Mouse (Mus musculus) thymus, adult 2 months (tissue): Measurements from ENCODE around the gene Nup107. TPM values are rescaled to one million over a fixed set of nuclear protein-coding genes. Genes with fewer than 3 reads are reported as not detected.

ENCODE experiments used
- DNase-seq: peaks from one replicate; pipeline ENCODE4 v3.0.0; 2021
- H3K27ac ChIP-seq: fragments of 200-500 bp; 2 replicates; pipeline ENCODE4 v1.5.1; 2012; ENCODE audit warnings: low read length, control low read depth; ENCODE audit not compliant: control insufficient read depth, insufficient read depth
- H3K27me3 ChIP-seq: fragments of 200-500 bp; 2 replicates; pipeline ENCODE4 v1.6.1; 2012; ENCODE audit warnings: mild to moderate bottlenecking, low read length, moderate library complexity, mixed read lengths; ENCODE audit not compliant: control insufficient read depth, insufficient read depth
- H3K36me3 ChIP-seq: fragments of 200-500 bp; 2 replicates; pipeline ENCODE4 v1.6.1; 2012; ENCODE audit warnings: mild to moderate bottlenecking, low read length, moderate library complexity; ENCODE audit not compliant: control insufficient read depth, insufficient read depth
- H3K4me1 ChIP-seq: fragments of 200-500 bp; replicated peaks from 2 replicates; pipeline ENCODE4 v1.6.1; 2012; ENCODE audit warnings: low read length; ENCODE audit not compliant: control insufficient read depth, insufficient read depth
- H3K4me3 ChIP-seq: fragments of 200-500 bp; 2 replicates; pipeline ENCODE4 v1.5.1; 2012; ENCODE audit warnings: mild to moderate bottlenecking, low read length, control low read depth, moderate library complexity; ENCODE audit not compliant: control insufficient read depth, insufficient read depth
- CTCF ChIP-seq: fragments of 200-500 bp; IDR thresholded peaks from 2 replicates; pipeline ENCODE4 v1.5.1; 2012; ENCODE audit warnings: mild to moderate bottlenecking, control low read depth, low read length, moderate library complexity, borderline replicate concordance; ENCODE audit not compliant: control insufficient read depth, poor library complexity, insufficient read depth; ENCODE audit errors: extremely low read depth
- POLR2A ChIP-seq: fragments of 200-500 bp; IDR thresholded peaks from 2 replicates; pipeline ENCODE4 v1.6.1; 2012; ENCODE audit warnings: mild to moderate bottlenecking, low read length, control low read depth, moderate library complexity; ENCODE audit not compliant: control insufficient read depth, poor library complexity, insufficient read depth; ENCODE audit errors: extremely low read depth
- WGBS: fragments of 180-500 bp; shearing (Covaris S2); methylation state at CpG from one replicate; pipeline ENCODE4 v1.1.7; 2018; 5-methylcytosine and 5-hydroxymethylcytosine counted together
- polyA plus RNA-seq: library from polyadenylated mRNA; depleted of rRNA; stranded (reverse); fragments of >200 nt; gene quantifications from 2 replicates; pipeline ENCODE4 v1.2.3, GENCODE M21; 2012

The Nup107 gene
- polyA plus RNA-seq, 1 experiment = 21.4 TPM

GRCm38 (mm10) chr10:117797106-117797505, 4.6 kb upstream of the Nup107 start:
- no peak overlapping the region for H3K27ac ChIP-seq
- WGBS = 87% methylated on average over 12 of the region's 12 CpGs
- no peak for TF ChIP-seq CTCF
- no peak for TF ChIP-seq POLR2A
- H3K36me3 ChIP-seq = no peaks in the 10 kb centered on the region
- no peaks in the 10 kb centered on the region for H3K27me3 ChIP-seq
- DNase-seq = no peak
- H3K4me3 ChIP-seq = no peak overlapping the region
- peaks cover 22% of the 10 kb centered on the region for H3K4me1 ChIP-seq

GRCm38 (mm10) chr10:117796181-117796580, 3.7 kb upstream of the Nup107 start:
- peak; percentile 37 for DNase-seq
- TF ChIP-seq POLR2A = no peak
- TF ChIP-seq CTCF = no peak
- Histone ChIP-seq H3K36me3 (no peaks in the 10 kb centered on the region), H3K27me3 (no peaks in the 10 kb centered on the region), H3K4me3 (no peak overlapping the region), H3K27ac (no peak overlapping the region), H3K4me1 (peaks cover 24% of the 10 kb centered on the region)
- 98% methylated on average over 7 of the region's 7 CpGs for WGBS

GRCm38 (mm10) chr10:117795206-117795605, 2.7 kb upstream of the Nup107 start:
- no peak for DNase-seq
- H3K4me1 ChIP-seq = peaks cover 24% of the 10 kb centered on the region
- H3K27ac ChIP-seq = no peak overlapping the region
- no peaks in the 10 kb centered on the region for H3K27me3 ChIP-seq
- WGBS = 89% methylated on average over 4 of the region's 4 CpGs
- H3K4me3 ChIP-seq = no peak overlapping the region
- no peaks in the 10 kb centered on the region for H3K36me3 ChIP-seq
- no peak for TF ChIP-seq POLR2A
- no peak for TF ChIP-seq CTCF

GRCm38 (mm10) chr10:117793436-117794030, 1.0 kb upstream of the Nup107 start:
- H3K27ac ChIP-seq = no peak overlapping the region; the same call in 1 of the 2 replicates
- peaks cover 18% of the 10 kb centered on the region for H3K4me1 ChIP-seq
- no peaks in the 10 kb centered on the region for H3K36me3 ChIP-seq
- no peak overlapping the region for H3K4me3 ChIP-seq
- TF ChIP-seq CTCF (no peak), POLR2A (no peak)
- WGBS = 75% methylated on average over 11 of the region's 11 CpGs
- no peak for DNase-seq
- H3K27me3 ChIP-seq = no peaks in the 10 kb centered on the region

GRCm38 (mm10) chr10:117791171-117791470, 1.4 kb downstream of the Nup107 start:
- no peak overlapping the region for H3K27ac ChIP-seq
- H3K36me3 ChIP-seq = peaks cover 13% of the 10 kb centered on the region
- peaks cover 7% of the 10 kb centered on the region for H3K4me1 ChIP-seq
- H3K27me3 ChIP-seq = no peaks in the 10 kb centered on the region
- no peak for TF ChIP-seq CTCF
- TF ChIP-seq POLR2A = no peak
- no peak overlapping the region for H3K4me3 ChIP-seq
- whole genome bisulfite sequencing = 97% methylated on average over 2 of the region's 2 CpGs
- DNase-seq = no peak

GRCm38 (mm10) chr10:117790421-117791170, 1.9 kb downstream of the Nup107 start:
- Histone ChIP-seq H3K4me3 (no peak overlapping the region), H3K36me3 (peaks cover 18% of the 10 kb centered on the region), H3K27me3 (no peaks in the 10 kb centered on the region), H3K27ac (no peak overlapping the region), H3K4me1 (peaks cover 7% of the 10 kb centered on the region)
- WGBS = 96% methylated on average over 17 of the region's 17 CpGs
- no peak for DNase-seq
- TF ChIP-seq POLR2A (no peak), CTCF (no peak)
